Mouse (Mus musculus) midbrain, embryonic 10.5 days (tissue): ENCODE measurements at regions not wholly inside any gene's neighbourhood (a gene's known extent, or its start where the extent isn't known, plus 50 kb on each side); places are given as distances from the start of the nearest gene placed in this dataset.

ENCODE experiments used
- DNase-seq: peaks from one replicate; pipeline ENCODE4 v3.0.0-alpha.2; 2017; ENCODE audit warnings: low spot score
- H3K27ac ChIP-seq: fragments of 300-500 bp; sonication (generic); replicated peaks from 2 replicates; pipeline ENCODE4 v1.5.1; 2016; ENCODE audit warnings: mild to moderate bottlenecking
- H3K27me3 ChIP-seq: fragments of 300-500 bp; sonication (generic); 2 replicates; pipeline ENCODE4 v1.6.1; 2016; ENCODE audit warnings: low read depth, mild to moderate bottlenecking; ENCODE audit not compliant: poor library complexity, severe bottlenecking
- H3K36me3 ChIP-seq: fragments of 300-500 bp; sonication (generic); 2 replicates; pipeline ENCODE4 v1.6.1; 2016; ENCODE audit warnings: mild to moderate bottlenecking, moderate library complexity
- H3K4me1 ChIP-seq: fragments of 300-500 bp; sonication (generic); 2 replicates; pipeline ENCODE4 v1.6.1; 2016
- H3K4me3 ChIP-seq: fragments of 300-500 bp; sonication (generic); 2 replicates; pipeline ENCODE4 v1.5.1; 2016; ENCODE audit warnings: mild to moderate bottlenecking, moderate library complexity
- H3K9me3 ChIP-seq: fragments of 300-500 bp; sonication (generic); replicated peaks from 2 replicates; pipeline ENCODE4 v1.6.1; 2016; ENCODE audit warnings: mild to moderate bottlenecking
- WGBS: fragments of 180-500 bp; shearing (Covaris S2); methylation state at CpG from one replicate; pipeline ENCODE4 v1.1.7; 2016; 5-methylcytosine and 5-hydroxymethylcytosine counted together

- peak overlapping the region; percentile 41 for H3K4me3 ChIP-seq
- peak; percentile 89 for DNase-seq
- H3K27ac ChIP-seq: peak overlapping the region; percentile 89
- no peaks in the 10 kb centered on the region for H3K36me3 ChIP-seq
- WGBS: 11% methylated on average over 22 of the region's 22 CpGs
- no peaks in the 10 kb centered on the region for H3K27me3 ChIP-seq
- H3K4me1 ChIP-seq: peaks cover 40% of the 10 kb centered on the region
- H3K9me3 ChIP-seq: no peaks in the 10 kb centered on the region
Observed at GRCm38 (mm10) chr14:103899111-103899814, 55.1 kb upstream of the Ednrb start.

GRCm38 (mm10) chr14:103898689-103899088, 54.5 kb upstream of the Ednrb start:
- peak overlapping the region; percentile 41 for H3K4me3 ChIP-seq
- peak; percentile 79 for DNase-seq
- no peaks in the 10 kb centered on the region for H3K36me3 ChIP-seq
- H3K27me3 ChIP-seq: no peaks in the 10 kb centered on the region
- H3K9me3 ChIP-seq: no peaks in the 10 kb centered on the region
- WGBS: 9% methylated on average over 9 of the region's 9 CpGs
- peak overlapping the region; percentile 89 for H3K27ac ChIP-seq
- H3K4me1 ChIP-seq: peaks cover 40% of the 10 kb centered on the region

GRCm38 (mm10) chr14:103895261-103895660, 51.1 kb upstream of the Ednrb start:
- 0 out of 2 replicates have a peak overlapping the region, but pooled peaks have one; percentile 38 for H3K27ac ChIP-seq
- WGBS: 95% methylated on average over 7 of the region's 7 CpGs

More at GRCm38 (mm10) chr14:103895261-103895660, 51.1 kb upstream of the Ednrb start:
- no peaks in the 10 kb centered on the region for H3K36me3 ChIP-seq
- H3K9me3 ChIP-seq: no peaks in the 10 kb centered on the region
- no peak for DNase-seq
- H3K4me3 ChIP-seq: no peak overlapping the region
- H3K4me1 ChIP-seq: peaks cover 32% of the 10 kb centered on the region
- H3K27me3 ChIP-seq: no peaks in the 10 kb centered on the region
